Mouse (Mus musculus): ENCODE data around the gene Det1.

DNA sequence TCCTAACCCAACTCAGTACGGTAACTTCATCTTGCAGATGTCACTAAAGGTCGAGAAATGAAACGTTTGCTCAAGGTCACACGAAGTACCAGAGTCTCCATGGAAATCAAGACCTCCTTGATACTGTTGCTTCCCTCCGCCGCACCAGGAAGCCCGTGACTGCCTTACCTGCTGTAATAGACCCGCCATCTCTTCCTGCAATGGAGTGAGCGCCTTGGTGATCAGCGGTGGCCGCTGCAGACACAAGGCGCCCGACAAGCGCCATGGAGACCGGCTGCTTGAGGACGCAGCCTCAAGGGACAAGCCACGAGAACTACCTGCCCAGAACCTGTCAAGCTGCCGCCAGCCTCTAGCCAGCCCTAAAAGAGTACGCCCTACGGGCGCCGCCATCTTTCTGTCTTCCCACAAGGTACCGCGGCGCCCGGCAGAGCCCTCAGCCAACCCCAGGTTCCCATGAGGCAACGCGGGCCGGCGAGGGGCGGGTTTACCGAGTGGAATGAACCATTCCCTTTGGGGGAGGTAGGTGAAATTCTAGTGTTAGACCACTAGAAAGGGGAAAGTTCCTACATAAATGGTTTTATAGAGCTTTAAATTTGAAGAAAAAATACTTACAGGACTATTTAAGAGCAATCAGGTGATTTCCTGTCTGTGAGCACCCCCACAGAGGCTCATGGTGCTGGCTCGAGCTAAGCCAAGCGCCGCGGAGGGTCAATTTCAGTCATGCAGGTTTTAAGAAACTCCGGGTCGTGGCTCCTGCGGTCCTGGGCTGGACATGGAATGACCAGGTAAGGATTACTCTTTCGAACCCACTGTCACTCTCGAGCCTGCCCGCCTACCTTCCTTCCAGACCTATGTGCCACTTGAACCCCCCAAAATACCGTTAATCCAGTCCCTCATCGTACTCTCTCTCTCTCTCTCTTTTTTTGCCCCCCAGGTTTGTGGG is 64.2 kb downstream of the Det1 start, which contains the start of the genes Mrps11 and Mrpl46:
- TF ChIP-seq POLR2A (IDR thresholded peaks at IDR 0.05; ENCODE audit: insufficient read length, low read depth) (peak; percentile 69), MYOD1 (IDR thresholded peaks at IDR 0.05; ENCODE audit: control insufficient read depth in 1 of 3, insufficient read length in 2 of 3, low read depth in 2 of 3) (no peak)
